ENCODE assay signal across 8 mouse cellular contexts in the genomic region with DNA sequence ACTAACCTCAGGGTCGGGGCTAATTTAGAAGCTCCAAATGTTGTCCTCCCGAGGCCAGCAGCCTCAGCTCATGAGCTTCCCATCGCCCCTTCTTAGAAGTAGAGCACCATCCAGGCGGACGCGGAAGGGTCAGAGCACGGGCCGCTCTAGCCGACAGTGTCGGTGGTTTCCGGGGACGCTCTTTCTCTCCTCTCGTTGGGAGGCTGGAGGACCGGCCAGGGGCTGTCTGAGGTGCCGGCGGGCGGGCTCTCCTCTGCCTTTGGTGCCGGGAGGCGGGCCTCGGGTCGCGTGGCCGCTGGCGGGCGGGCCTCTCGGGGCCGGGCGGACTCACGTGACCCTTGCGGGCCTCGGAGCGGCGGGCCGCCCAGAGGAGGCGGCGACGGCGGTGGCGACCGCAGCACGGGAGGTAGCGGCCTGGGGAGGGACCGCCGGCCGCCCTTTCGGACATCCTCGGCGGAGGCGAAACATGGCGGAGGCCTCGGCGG. TPM values are rescaled to one million over a fixed set of nuclear protein-coding genes. Genes with fewer than 3 reads are reported as not detected.
DNase-seq lines count a peak whose midpoint lies in the region; ATAC-seq lines count a peak whose summit lies in the region.

A gene (minus strand): TSS at position 286 of the 485 bp plus-strand sequence.
A gene (plus strand): TSS at position 322 of the 485 bp plus-strand sequence.

- H3K9me3 ChIP-seq in intestine, embryonic 14.5 days (ENCODE audit: control insufficient read depth, low read length): no peaks in the 10 kb centered on the region

- H3K9ac ChIP-seq in intestine, embryonic 14.5 days (ENCODE audit: low read length): peak within 1 kb of the TSS; percentile 83

- peak; percentile 99 for DNase-seq in adrenal gland, adult (ENCODE audit: inconsistent age in 2 of 2, low spot score in 1 of 2)
- peak; percentile 97 for DNase-seq in embryo, embryonic 10.5 days (ENCODE audit: low spot score)
- peak; percentile 98 for DNase-seq in gastrocnemius, postnatal 25 days
- DNase-seq in intestine, embryonic 14.5 days (ENCODE audit: low spot score): peak; percentile 99
- peak; percentile 93 to 94 for DNase-seq in left cerebral cortex, postnatal 14 days (ENCODE audit: low spot score in 2 of 2)
- DNase-seq in mesoderm, embryonic 11.5 days (ENCODE audit: low read depth, low spot score): peak; percentile 91
- DNase-seq in right cerebral cortex, postnatal 36 days (ENCODE audit: low spot score in 2 of 2): peak; percentile 93 to 95
- DNase-seq in yolk sac, embryonic 10.5 days (ENCODE audit: low spot score): peak; percentile 96

- peak within 1 kb of the TSS; percentile 81 for H3K4me2 ChIP-seq in intestine, embryonic 14.5 days (ENCODE audit: low read length)

- no peaks in the 10 kb centered on the region for H3K27me3 ChIP-seq in intestine, embryonic 14.5 days (replicated peaks; ENCODE audit: control insufficient read depth, insufficient read depth, low read length)

- H3K27ac ChIP-seq in intestine, embryonic 14.5 days (ENCODE audit: low read depth): peak within 1 kb of the TSS; percentile 73

- H3K4me1 ChIP-seq in intestine, embryonic 14.5 days (replicated peaks; ENCODE audit: control insufficient read depth, insufficient read depth, low read length): peaks cover 23% of the 10 kb centered on the region

- H3K36me3 ChIP-seq in intestine, embryonic 14.5 days (ENCODE audit: control insufficient read depth, insufficient read depth, low read length): peaks cover 19% of the 10 kb centered on the region

- ATAC-seq in intestine, embryonic 14.5 days (replicated peaks; ENCODE audit: low FRiP score, low TSS enrichment, low read depth): peak; percentile 98

- peak within 1 kb of the TSS; percentile 86 for H3K4me3 ChIP-seq in intestine, embryonic 14.5 days (ENCODE audit: low read depth, low read length)

- WGBS in intestine, embryonic 14.5 days: under 1% methylated on average over 38 of the region's 52 CpGs

- intact Hi-C loops in left cerebral cortex, postnatal 14 days (cut with DNase I): no loop called here

RNA-seq across cellular contexts. Expression of the first gene that starts in this region (rescaled TPM):
- 10 to 100 TPM; 18.0 to 20.6 TPM for total RNA-seq in gastrocnemius, postnatal 25 days (2021)
- polyA plus RNA-seq in intestine, embryonic 14.5 days (2014; fragmentation: Nextera tagmentation; extraction: Ambion mirVana): 34.5 and 38.5 TPM in 2 replicates
- 10 to 100 TPM; 25.5 to 27.7 TPM for total RNA-seq in left cerebral cortex, postnatal 14 days (2021)

RNA-seq across cellular contexts. Expression of the second gene that starts in this region (rescaled TPM):
- 100 to 1,000 TPM in 1 of 2 experiments, 10 to 100 TPM in 1; 87.8 to 109 TPM for total RNA-seq in gastrocnemius, postnatal 25 days (2021)
- 44.6 and 47.2 TPM in 2 replicates for polyA plus RNA-seq in intestine, embryonic 14.5 days (2014; fragmentation: Nextera tagmentation; extraction: Ambion mirVana)
- 10 to 100 TPM; 72.8 to 76.7 TPM for total RNA-seq in left cerebral cortex, postnatal 14 days (2021)

Comparison
In these comparisons a context has a peak if more than half of its experiments do, and no peak if none do; other contexts are left out.
1. Peak in every context shown above with its lines: DNase-seq, ATAC-seq, H3K4me3 ChIP-seq and H3K27ac ChIP-seq.